Mouse (Mus musculus) kidney, adult 9 months (tissue): Measurements from ENCODE around the gene Zmym3.

Experiments used
- DNase-seq: peaks from one replicate; pipeline ENCODE4 v3.0.0; 2022

Zmym3 gene

GRCm38 (mm10) chrX:101420700-101421095 lies at the start of gene Zmym3:
Gene Zmym3 (minus strand): TSS chrX:101420849.
- no peak for DNase-seq

GRCm38 (mm10) chrX:101451591-101451990 lies 30.9 kb upstream of the Zmym3 start:
- DNase-seq, result no peak

GRCm38 (mm10) chrX:101451147-101451546 lies 30.5 kb upstream of the Zmym3 start:
- no peak for DNase-seq

GRCm38 (mm10) chrX:101448886-101449475 lies 28.3 kb upstream of the Zmym3 start, which contains the start of gene Itgb1bp2:
Gene Itgb1bp2 (plus strand): TSS chrX:101449088.
- peak; percentile 44 for DNase-seq

GRCm38 (mm10) chrX:101429976-101430375 lies 9.3 kb upstream of the Zmym3 start:
- peak; percentile 35 for DNase-seq

GRCm38 (mm10) chrX:101429142-101429949 lies 8.7 kb upstream of the Zmym3 start, which contains the start of gene Nono:
Gene Nono (plus strand): TSS chrX:101429318.
- DNase-seq, result peak; percentile 93

- no peak for DNase-seq
These were observed 8.1 kb upstream of the Zmym3 start for GRCm38 (mm10) chrX:101428785-101429141.

- peak; percentile 41 for DNase-seq
These were observed 7.1 kb upstream of the Zmym3 start for GRCm38 (mm10) chrX:101427774-101428173.

GRCm38 (mm10) chrX:101423462-101423861 lies 2.8 kb upstream of the Zmym3 start:
- DNase-seq, result no peak

- peak; percentile 84 for DNase-seq
These were observed 637 bp downstream of the Zmym3 start for GRCm38 (mm10) chrX:101419725-101420699.

- peak; percentile 68 for DNase-seq
These were observed 1.5 kb downstream of the Zmym3 start for GRCm38 (mm10) chrX:101418946-101419724.

GRCm38 (mm10) chrX:101396459-101396858 lies 24.2 kb downstream of the Zmym3 start:
- no peak for DNase-seq

- DNase-seq, result no peak
These were observed 26.3 kb downstream of the Zmym3 start for GRCm38 (mm10) chrX:101394341-101394740.

GRCm38 (mm10) chrX:101388866-101389537 lies 31.6 kb downstream of the Zmym3 start:
- DNase-seq, result peak; percentile 64

- no peak for DNase-seq
These were observed 34.4 kb downstream of the Zmym3 start for GRCm38 (mm10) chrX:101386222-101386621.

- no peak for DNase-seq
These were observed 36.1 kb downstream of the Zmym3 start for GRCm38 (mm10) chrX:101384439-101385137.

GRCm38 (mm10) chrX:101383455-101383854 lies 37.2 kb downstream of the Zmym3 start:
- DNase-seq, result no peak

- DNase-seq, result no peak
These were observed 40.9 kb downstream of the Zmym3 start for GRCm38 (mm10) chrX:101379744-101380143.

- peak; percentile 85 for DNase-seq
These were observed 43.6 kb downstream of the Zmym3 start for GRCm38 (mm10) chrX:101377076-101377475.

- DNase-seq, result peak; percentile 20
These were observed 44.3 kb downstream of the Zmym3 start, which contains the start of gene Gjb1 for GRCm38 (mm10) chrX:101376190-101376968. Gene Gjb1 (plus strand): TSS chrX:101376378.
